Mouse (Mus musculus) spleen, postnatal 14 days (tissue): Measurements from ENCODE around the gene 3100002H09Rik.
A peak's percentile ranks its signal among the peaks of the same experiment; 100 is the strongest.

Experiments used
- DNase-seq, 2 experiments: peaks; one replicate each; pipeline ENCODE4 v3.0.0; 2021 to 2022; ENCODE audit warnings: low spot score in 2 of 2

3100002H09Rik gene

GRCm38 (mm10) chr4:124610703-124611102, at the start of gene 3100002H09Rik:
TSS of gene 3100002H09Rik (minus strand) at chr4:124610803.
- DNase-seq: no peak

GRCm38 (mm10) chr4:124659251-124660217, 48.9 kb upstream of the 3100002H09Rik start:
- DNase-seq: no peak

- DNase-seq: no peak
These were observed 47.8 kb upstream of the 3100002H09Rik start for GRCm38 (mm10) chr4:124658412-124658851.

GRCm38 (mm10) chr4:124657781-124658180, 47.2 kb upstream of the 3100002H09Rik start:
- DNase-seq: no peak

- peak in 1 of 2 experiments; percentile 12 for DNase-seq
These were observed 46.4 kb upstream of the 3100002H09Rik start for GRCm38 (mm10) chr4:124656854-124657650.

GRCm38 (mm10) chr4:124656518-124656853, 45.9 kb upstream of the 3100002H09Rik start, which contains the start of gene Pou3f1:
TSS of gene Pou3f1 (plus strand) at chr4:124656807.
- no peak for DNase-seq

GRCm38 (mm10) chr4:124652886-124653285, 42.3 kb upstream of the 3100002H09Rik start:
- no peak for DNase-seq

GRCm38 (mm10) chr4:124647909-124648308, 37.3 kb upstream of the 3100002H09Rik start:
- no peak for DNase-seq

- DNase-seq: no peak
These were observed 36.0 kb upstream of the 3100002H09Rik start for GRCm38 (mm10) chr4:124646591-124646990.

- DNase-seq: no peak
These were observed 34.4 kb upstream of the 3100002H09Rik start for GRCm38 (mm10) chr4:124644974-124645433.

- DNase-seq: no peak
These were observed 33.3 kb upstream of the 3100002H09Rik start for GRCm38 (mm10) chr4:124643859-124644258.

- DNase-seq: no peak
These were observed 29.1 kb upstream of the 3100002H09Rik start for GRCm38 (mm10) chr4:124639715-124640114.

GRCm38 (mm10) chr4:124633281-124633680, 22.7 kb upstream of the 3100002H09Rik start:
- DNase-seq: no peak

GRCm38 (mm10) chr4:124632856-124633255, 22.3 kb upstream of the 3100002H09Rik start:
- no peak for DNase-seq

GRCm38 (mm10) chr4:124631456-124631855, 20.9 kb upstream of the 3100002H09Rik start:
- no peak for DNase-seq

GRCm38 (mm10) chr4:124626836-124627235, 16.2 kb upstream of the 3100002H09Rik start:
- DNase-seq: no peak

GRCm38 (mm10) chr4:124624111-124624581, 13.5 kb upstream of the 3100002H09Rik start:
- DNase-seq: no peak

- no peak for DNase-seq
These were observed 12.0 kb upstream of the 3100002H09Rik start for GRCm38 (mm10) chr4:124622566-124622965.

- DNase-seq: no peak
These were observed 10.8 kb upstream of the 3100002H09Rik start for GRCm38 (mm10) chr4:124621406-124621805.

- DNase-seq: no peak
These were observed 8.0 kb upstream of the 3100002H09Rik start for GRCm38 (mm10) chr4:124618599-124618998.

GRCm38 (mm10) chr4:124616636-124617035, 6.0 kb upstream of the 3100002H09Rik start:
- DNase-seq: no peak

- no peak for DNase-seq
These were observed 5.4 kb upstream of the 3100002H09Rik start for GRCm38 (mm10) chr4:124615986-124616385.
